Mouse (Mus musculus): ENCODE data around the gene Scn11a.

The Scn11a gene

GRCm38 (mm10) chr9:119795254-119795912 is 29.9 kb downstream of the Scn11a start:
- no peak for DNase-seq

- DNase-seq: no peak
These were observed 30.8 kb downstream of the Scn11a start for GRCm38 (mm10) chr9:119794470-119794869.

DNA sequence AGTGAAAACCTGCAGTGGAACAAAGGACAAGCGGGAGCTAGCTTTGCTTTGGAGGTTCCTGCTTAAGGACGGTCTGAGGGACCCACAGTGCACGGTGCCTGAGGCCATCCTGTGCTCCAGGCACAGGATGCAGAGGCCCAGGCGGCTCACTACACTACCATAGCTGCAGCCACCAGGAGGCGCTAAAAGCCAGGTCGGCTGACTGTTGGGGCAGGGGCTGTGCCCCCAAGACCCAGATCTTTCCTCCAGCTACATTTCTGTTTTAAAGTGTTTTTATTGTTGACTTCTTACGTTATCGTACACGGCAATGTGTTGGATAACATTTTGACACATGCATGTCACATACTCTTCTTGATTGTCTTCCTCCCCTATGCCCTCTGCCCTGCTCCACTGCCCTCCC is 32.8 kb downstream of the Scn11a start:
- DNase-seq: no peak

GRCm38 (mm10) chr9:119780901-119781300 is 44.4 kb downstream of the Scn11a start:
- DNase-seq: no peak

- no peak for DNase-seq
These were observed 48.6 kb downstream of the Scn11a start for GRCm38 (mm10) chr9:119776661-119777060.

DNA sequence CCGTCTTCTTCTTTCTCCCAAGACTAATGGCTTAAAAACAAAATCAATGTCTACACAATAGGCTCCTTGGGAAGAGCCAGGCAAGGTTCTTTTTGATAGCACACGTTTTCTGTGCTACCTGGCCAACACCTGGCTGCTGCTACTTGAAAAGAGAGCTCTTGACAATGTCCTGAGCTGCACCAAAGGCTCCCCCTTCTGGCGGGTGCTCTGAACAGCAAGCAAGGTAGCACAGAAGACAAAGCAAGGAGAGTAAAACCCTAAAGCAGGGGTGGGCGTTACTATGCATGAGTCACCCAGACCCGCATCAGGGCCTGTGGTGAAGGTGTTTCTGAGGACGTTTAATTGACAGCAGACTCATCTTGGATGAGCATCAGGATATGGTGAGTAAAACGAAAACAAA is 56.7 kb downstream of the Scn11a start:
- DNase-seq: no peak

GRCm38 (mm10) chr9:119760226-119760625 is 65.0 kb downstream of the Scn11a start:
- DNase-seq: no peak

DNA sequence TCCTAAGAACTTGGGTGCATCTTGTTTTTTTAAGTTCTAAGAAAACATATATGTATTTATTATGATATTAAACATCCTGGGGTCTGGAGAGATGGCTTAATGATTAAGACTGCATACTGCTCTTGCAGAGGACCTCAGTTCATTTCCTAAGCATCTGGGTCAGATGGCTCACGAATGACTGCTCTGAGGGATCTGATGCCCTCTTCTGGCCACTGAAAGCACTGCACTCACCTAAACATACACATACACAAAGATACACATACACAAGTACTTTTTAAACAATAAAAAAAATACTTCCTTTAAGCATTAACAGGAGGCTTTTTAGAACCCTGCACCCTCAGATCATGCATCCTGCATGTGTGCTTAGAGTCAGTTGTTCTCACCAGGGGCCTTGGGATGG is 65.8 kb downstream of the Scn11a start:
- DNase-seq: no peak

DNA sequence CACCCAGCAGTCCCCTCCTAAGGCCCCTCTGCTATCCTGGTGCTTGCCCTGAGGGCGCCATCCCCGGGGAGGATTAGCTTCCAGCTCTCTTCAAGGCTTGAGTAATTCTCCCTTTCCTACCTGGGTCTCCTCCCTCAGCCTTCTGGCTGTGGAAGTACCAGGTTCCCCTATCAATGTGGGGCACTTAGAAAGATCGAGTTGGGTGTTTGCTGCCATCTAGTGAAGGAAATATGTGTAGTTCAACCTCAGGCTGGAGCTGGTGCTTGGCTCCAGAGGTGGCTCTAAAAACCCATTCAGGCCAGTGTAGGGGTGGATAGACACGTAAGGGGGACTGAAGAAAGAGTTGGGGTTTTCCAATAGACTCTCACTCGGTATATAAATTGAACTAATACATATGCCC is 73.7 kb downstream of the Scn11a start:
- DNase-seq: no peak

- no peak for DNase-seq
These were observed 76.1 kb downstream of the Scn11a start for GRCm38 (mm10) chr9:119749112-119749511.

- no peak for DNase-seq
These were observed 81.4 kb downstream of the Scn11a start for GRCm38 (mm10) chr9:119743900-119744299.

DNA sequence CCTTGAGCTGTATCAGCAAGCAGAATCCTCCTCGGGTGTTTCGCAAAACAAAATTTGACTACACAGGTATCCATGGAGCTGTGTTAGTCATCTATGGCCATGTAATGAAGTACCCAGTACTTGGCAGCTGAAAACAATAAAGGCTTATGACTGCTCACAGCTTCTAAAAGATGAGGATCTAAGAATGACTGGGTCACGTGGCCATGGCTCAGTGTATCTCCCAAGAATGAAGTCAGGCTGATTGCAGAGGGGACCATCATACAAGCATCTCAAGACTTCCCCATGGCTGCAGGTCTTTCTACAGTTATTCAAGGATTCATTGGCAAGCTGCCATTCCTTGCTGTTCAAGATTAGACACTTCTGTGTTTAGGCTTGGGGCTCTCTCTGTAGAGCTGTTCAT is 81.9 kb downstream of the Scn11a start:
- no peak for DNase-seq

GRCm38 (mm10) chr9:119741101-119741786 is 84.0 kb downstream of the Scn11a start:
- no peak for DNase-seq

GRCm38 (mm10) chr9:119728412-119729097 is 96.7 kb downstream of the Scn11a start:
- DNase-seq: no peak

GRCm38 (mm10) chr9:119726990-119727389 is 98.3 kb downstream of the Scn11a start:
- DNase-seq: no peak

GRCm38 (mm10) chr9:119725293-119725862 is 99.9 kb downstream of the Scn11a start:
- no peak for DNase-seq

DNA sequence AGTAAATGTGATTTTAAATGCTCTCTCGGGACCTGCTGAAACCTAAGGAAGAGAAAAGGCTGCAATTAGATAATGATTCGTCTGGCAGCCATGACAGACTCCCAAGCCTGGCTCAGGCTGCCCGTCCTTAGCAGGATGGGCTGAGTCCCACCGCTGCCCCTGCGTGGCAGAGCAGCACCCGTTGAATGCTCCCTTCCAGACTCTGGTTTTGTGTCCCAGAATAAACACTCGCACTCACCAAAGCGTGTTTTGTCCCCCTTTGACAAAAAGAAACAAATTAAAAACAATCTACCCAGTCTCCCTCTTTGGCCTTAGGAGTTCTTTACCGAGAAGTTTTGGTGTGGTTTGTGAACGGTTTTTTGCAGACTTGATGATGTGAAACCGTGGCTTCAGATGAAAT is 106.0 kb downstream of the Scn11a start, which contains the start of gene Scn10a:
Gene Scn10a (minus strand): TSS at position 101 of the 400 bp plus-strand sequence.
- no peak for DNase-seq

- no peak for DNase-seq
These were observed 118.6 kb downstream of the Scn11a start for GRCm38 (mm10) chr9:119706700-119707099.
